Mouse (Mus musculus) spleen, postnatal 36 days (tissue): ENCODE results near the gene Prrg2.
A peak's percentile ranks its signal among the peaks of the same experiment; 100 is the strongest.

Experiments used
- DNase-seq, 2 experiments: peaks; one replicate each; pipeline ENCODE4 v3.0.0; 2022; ENCODE audit warnings: low spot score in 2 of 2, mixed read lengths in 1 of 2

Prrg2 gene

GRCm38 (mm10) chr7:45090251-45090977 lies 27.9 kb upstream of the Prrg2 start:
- DNase-seq, result peak; percentile 31 to 53

- no peak for DNase-seq
Observed at GRCm38 (mm10) chr7:45088597-45088996, 26.1 kb upstream of the Prrg2 start.

- DNase-seq, result no peak
Observed at GRCm38 (mm10) chr7:45086084-45086483, 23.6 kb upstream of the Prrg2 start.

GRCm38 (mm10) chr7:45083300-45083890 lies 20.9 kb upstream of the Prrg2 start:
- peak in 1 of 2 experiments; percentile 47 for DNase-seq

GRCm38 (mm10) chr7:45082401-45083299 lies 20.2 kb upstream of the Prrg2 start:
- DNase-seq, result peak; percentile 73 to 77

- DNase-seq, result no peak
Observed at GRCm38 (mm10) chr7:45081016-45081415, 18.5 kb upstream of the Prrg2 start.

GRCm38 (mm10) chr7:45079856-45080255 lies 17.4 kb upstream of the Prrg2 start:
- DNase-seq, result peak; percentile 82 to 88

GRCm38 (mm10) chr7:45078513-45078912 lies 16.0 kb upstream of the Prrg2 start:
- peak; percentile 67 to 74 for DNase-seq

GRCm38 (mm10) chr7:45077829-45078228 lies 15.4 kb upstream of the Prrg2 start:
- DNase-seq, result no peak

GRCm38 (mm10) chr7:45077322-45077721 lies 14.8 kb upstream of the Prrg2 start:
- DNase-seq, result no peak

- DNase-seq, result no peak
Observed at GRCm38 (mm10) chr7:45076501-45076900, 14.0 kb upstream of the Prrg2 start.

- DNase-seq, result no peak
Observed at GRCm38 (mm10) chr7:45075405-45075804, 12.9 kb upstream of the Prrg2 start.

- DNase-seq, result no peak
Observed at GRCm38 (mm10) chr7:45073949-45074348, 11.5 kb upstream of the Prrg2 start.

- no peak for DNase-seq
Observed at GRCm38 (mm10) chr7:45073171-45073707, 10.8 kb upstream of the Prrg2 start.

GRCm38 (mm10) chr7:45072230-45072629 lies 9.8 kb upstream of the Prrg2 start:
- DNase-seq, result no peak

GRCm38 (mm10) chr7:45069671-45070070 lies 7.2 kb upstream of the Prrg2 start:
- no peak for DNase-seq

- DNase-seq, result peak; percentile 41 to 48
Observed at GRCm38 (mm10) chr7:45068000-45068318, 5.5 kb upstream of the Prrg2 start.

- no peak for DNase-seq
Observed at GRCm38 (mm10) chr7:45067190-45067999, 4.9 kb upstream of the Prrg2 start.

GRCm38 (mm10) chr7:45061532-45062075 lies 873 bp downstream of the Prrg2 start:
- peak in 1 of 2 experiments; percentile 31 for DNase-seq

- no peak for DNase-seq
Observed at GRCm38 (mm10) chr7:45060632-45061122, 1.8 kb downstream of the Prrg2 start.
